Mouse (Mus musculus) ZHBTc4 (cell line): Measurements from ENCODE around the gene Npb.

Experiments used
- DNase-seq: peaks from one replicate; pipeline ENCODE4 v3.0.0-alpha.2; 2011; ENCODE audit warnings: low read depth, low spot score

Gene Npb

DNA sequence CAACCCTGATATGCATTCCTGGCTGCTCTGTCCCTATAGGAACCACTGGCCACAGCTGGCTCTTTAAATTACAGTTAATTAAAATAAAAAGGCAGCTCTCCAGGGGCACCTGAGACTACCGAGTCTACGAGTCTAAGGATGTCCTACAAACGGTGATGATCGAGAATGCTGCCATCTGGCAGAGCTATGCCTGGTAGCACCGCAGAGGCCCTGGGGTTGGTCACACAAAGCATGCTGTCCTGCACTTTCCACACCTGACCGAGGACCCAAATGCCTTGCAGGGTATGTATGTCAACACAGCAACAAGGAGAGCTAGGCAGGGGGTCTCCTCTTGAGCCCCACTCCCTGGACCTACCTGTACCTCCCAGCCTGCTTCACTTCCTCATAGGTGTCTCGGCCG is 5.7 kb downstream of the Npb start:
- DNase-seq = no peak

DNA sequence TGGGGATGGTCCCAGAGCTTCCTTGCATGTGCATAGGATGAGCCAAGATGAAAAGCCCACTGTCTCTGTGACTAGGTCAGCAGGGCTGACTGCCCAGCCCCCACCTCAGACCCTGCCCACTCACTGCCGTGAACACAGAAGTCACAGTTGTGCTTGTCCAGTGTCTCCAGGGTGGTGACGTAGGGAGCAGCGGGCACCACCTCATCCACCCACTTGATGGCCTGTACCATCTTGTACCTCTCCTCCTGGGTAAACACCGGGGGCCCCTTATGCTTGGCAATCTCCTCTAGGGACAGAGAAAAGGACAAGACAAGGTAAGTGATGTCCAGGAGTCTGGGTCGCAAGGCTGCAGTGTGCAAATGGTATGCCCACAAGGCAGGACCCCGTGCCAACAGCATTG is 6.9 kb downstream of the Npb start:
- no peak for DNase-seq

DNA sequence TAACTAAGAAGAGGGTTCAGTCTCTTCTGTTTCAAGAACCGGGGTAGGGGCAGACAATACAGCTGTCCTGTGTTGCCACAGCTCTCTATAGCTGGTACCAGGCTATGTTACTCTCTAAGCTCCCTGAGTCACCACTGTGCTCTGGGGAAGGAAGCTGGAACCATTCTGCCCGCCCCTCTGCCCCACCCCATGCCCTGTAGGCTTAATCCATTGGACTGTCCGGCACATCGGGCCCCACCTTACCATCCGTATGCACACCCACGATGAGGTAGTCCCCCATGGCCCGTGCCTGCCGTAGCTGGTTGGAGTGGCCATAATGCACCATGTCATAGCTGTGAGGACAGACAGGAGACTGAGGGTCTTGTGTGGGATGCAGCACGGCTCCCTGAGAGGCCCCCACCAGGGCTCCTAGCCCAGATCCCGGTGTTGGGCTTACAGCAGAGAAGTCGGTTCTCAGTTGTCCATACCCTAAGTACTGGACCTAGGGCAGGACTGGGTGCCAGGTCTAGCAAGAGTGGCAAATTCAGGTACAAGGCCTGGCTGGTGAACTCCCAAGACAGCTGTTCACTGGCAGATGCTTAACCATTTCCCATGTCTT is 7.4 kb downstream of the Npb start:
- DNase-seq = no peak

DNA sequence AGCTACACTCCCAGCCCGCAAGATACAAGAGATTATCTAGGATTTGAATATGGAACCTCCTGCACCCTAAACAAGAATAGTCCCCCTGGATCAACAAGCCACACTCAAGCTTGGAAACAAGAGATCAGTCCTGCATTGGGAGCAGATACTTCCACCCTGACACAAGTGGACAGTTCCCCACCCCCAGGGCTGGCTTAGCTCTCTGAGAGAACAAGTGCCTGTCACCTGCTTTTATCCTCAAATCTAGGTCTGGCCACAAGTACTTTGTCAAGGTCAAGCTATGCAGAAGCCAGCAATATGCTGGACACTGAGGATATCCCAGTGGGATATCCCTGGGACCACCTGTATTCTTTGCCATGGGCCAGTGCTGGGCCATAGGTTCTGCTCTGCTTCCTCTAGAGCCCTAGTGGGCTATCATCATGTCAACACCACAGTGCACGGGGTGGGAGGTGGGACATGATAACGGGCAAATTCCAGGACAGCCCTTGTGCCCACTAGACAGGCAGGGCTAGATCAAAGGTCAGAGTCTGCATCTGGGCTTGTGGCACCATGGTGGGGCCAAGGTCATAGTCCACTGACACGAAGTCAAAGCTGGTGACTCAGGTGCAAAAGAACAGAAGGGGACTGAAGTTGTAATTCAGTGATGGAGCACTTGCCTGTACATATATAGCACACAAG is 8.5 kb downstream of the Npb start:
- DNase-seq = no peak

DNA sequence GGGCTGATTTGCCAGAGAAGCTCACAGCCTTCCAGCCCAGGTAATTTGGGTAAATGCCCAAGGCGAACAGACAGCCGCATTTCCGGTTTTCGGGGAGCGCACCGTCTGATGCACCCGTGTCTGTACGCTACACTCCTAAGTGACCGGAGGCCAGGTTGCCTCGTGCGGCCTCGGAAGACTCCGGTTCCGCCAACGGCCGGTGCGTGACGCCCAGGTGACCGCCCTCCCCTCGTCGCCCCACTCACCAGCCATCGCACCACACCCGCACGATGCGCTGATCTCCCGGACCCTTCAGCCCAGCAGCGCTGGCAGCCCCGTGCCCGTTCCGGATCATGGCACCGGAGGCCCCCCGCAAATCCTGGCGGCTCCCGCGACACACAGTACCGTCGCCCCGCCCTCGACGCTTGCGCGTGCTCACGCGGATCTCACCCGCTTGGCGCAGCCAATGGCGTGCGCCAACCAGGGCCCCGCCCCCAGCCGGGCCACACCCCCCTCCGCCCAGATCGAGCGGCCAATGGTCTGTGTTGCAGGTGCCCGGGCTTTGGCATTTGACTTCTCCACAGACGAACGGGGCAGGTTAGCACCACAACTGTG is 9.3 kb downstream of the Npb start, which contains the start of gene Pcyt2:
Gene Pcyt2, minus strand, starts transcription at position 418 of the 594 bp plus-strand sequence.
- peak; percentile 98 for DNase-seq

DNA sequence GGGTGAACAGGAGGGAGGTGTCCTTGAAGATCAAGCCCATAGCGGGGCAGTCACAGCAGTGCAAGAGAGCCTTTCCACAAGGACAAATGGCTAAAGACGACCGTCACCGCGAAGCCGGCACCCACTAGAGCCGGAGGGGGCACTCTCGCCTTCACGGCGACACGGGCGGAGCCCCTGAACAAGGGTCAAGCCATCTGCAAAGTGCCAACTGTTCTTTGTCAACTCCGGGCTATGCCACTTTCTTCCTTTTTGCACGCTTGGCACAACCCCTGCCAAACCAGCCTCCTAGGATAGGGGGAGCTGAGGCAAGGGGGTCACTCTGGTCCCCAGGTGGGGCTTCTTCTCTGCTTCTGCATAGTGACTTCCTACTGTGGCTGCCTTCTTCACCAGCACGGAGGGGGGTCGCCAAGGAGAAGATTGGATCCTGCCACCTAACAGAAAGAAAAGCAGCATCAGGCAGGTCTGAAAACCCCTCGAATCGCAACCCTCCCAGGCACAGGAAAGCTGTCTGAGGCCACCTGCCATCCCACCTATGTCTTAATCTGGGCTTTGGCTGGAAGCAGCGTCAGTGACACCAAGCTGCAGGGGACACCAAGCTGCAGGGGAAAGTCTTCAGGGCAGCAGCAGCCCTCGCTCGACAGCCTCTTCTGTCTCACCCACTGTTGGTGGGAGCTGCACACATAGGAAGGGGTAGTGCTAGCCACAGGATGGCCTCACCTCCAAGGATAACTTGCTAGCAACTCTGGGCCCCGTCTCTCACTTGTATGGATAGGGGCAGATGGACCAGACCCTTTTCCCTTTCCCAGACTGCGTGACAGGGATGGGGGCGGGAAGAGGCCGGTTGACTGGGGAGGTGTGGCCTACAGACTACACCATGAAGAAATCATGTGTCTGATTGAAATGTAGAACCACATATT is 10.6 kb downstream of the Npb start:
- no peak for DNase-seq

DNA sequence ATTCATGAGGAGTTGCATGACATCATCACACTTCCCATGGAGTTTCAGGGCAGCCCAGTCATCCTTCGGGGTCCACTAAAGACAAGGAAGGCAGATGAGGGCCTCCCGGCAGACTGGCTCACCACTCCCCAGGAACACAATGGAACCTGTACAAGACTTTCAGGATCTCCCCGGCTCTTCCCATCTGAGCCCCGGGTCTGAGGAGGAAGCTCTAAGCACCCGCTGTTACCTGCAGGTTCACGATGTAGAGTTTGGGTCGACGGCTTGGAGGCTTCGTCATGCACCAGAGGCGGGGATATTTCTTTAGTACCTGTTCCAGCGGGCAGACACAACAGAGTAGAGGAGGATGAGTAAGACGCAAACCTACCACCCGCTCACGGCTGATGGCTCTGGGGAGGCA is 11.9 kb downstream of the Npb start:
- no peak for DNase-seq

DNA sequence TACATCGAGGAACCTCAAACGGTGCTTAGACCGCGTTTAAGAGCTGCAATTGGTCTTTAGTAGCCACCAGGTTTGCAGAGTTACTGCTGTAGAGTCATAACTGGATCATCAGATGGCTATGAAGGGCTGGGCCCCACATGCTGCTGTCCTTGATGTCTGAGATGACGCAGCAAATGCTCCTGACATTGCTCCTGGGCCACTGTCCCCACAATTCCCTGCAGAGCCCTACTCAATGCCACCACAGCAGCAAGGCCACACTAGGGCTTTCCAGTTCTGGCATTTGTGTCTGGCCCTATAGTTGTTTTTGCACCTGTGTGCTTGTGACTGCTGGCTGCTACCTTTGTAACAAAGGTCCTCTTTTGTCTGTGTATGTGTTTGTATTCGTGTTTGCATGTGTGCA is 14.5 kb downstream of the Npb start:
- DNase-seq = no peak

DNA sequence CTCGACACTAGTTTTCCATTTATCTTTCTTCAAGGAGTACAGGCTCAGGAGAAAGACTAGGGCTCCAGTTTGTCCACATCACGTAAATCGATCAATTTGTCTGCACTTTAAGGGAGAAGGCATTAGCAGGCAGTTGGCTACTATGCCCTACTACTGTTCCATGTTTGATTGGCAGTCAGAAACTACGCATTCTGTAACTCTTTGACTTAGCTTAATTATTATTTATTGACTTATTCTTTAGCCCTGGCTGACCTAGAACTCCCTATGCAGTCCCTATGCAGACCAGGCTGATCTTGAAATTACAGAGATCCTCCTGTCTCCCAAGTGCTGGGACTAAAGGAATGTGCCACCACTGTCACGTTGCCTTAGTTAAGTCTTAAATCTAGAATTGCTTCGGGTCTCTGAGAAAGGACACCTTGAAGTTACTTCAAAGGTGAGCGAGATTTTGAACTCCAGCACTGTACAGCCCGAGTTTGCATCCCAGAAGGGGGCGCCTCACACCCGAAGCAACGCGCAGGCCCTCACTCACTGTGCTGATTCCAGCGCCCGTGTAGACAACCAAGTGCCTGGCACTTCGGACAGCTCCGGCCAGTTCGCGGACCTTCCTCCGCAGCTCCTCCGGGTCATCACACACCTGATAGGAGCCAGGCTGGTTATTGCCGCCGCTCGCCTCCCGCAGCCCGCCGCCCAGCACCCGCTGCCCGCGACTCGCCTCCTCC is 15.8 kb downstream of the Npb start:
- DNase-seq = peak; percentile 85

DNA sequence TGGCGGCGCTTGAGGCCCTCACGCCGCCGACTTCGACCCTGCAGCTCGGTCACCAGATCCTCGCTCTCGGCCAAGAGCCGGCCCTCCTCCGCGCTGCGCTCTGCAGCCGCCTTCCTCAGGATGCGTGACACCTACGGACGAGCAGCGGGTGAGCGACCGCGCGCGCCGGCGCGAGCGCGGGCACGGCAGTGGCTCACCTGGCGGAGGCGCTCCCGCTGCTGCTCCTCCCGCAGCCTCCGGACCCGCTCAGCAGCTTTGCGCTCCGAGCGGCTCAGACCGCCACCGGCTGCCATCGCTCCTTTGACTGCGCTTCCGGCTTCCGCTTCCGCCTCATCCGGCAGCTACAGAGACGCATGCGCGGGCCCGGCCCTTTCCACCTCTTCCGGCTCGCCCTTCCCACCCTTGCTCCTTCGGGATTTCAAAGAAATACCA is 16.4 kb downstream of the Npb start:
- peak; percentile 94 for DNase-seq

DNA sequence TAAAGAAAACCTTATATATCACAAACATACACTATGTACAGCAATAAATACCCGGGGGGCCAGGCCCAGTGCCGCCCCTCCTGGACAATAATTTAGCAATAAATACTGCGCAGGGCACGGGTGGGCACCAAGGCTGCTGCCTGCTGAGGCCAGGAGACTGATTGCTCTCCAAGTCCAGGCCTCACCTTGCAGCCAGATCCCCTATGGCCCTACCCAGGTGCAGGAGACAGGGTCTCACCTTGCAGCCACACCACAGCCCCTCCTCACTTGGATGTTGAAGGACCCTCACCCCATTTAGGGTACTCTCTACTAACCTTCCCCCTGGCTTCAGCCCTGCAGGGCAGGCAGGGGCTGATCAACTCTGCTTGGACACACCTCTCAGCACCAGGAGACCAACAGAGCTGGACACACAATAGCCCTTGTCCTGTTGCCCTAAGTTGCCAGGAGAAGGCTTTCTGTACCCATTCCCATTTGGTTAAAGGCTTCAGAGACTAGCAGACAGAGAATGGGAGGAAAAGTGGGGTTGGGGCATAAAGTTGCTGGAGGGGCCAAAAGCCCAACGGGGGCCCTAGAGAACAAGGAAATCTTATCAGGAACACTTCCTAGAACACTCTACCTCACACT is 17.0 kb downstream of the Npb start, which contains the start of gene Sirt7:
Gene Sirt7, minus strand, starts transcription at position 89 of the 624 bp plus-strand sequence.
- DNase-seq = no peak

DNA sequence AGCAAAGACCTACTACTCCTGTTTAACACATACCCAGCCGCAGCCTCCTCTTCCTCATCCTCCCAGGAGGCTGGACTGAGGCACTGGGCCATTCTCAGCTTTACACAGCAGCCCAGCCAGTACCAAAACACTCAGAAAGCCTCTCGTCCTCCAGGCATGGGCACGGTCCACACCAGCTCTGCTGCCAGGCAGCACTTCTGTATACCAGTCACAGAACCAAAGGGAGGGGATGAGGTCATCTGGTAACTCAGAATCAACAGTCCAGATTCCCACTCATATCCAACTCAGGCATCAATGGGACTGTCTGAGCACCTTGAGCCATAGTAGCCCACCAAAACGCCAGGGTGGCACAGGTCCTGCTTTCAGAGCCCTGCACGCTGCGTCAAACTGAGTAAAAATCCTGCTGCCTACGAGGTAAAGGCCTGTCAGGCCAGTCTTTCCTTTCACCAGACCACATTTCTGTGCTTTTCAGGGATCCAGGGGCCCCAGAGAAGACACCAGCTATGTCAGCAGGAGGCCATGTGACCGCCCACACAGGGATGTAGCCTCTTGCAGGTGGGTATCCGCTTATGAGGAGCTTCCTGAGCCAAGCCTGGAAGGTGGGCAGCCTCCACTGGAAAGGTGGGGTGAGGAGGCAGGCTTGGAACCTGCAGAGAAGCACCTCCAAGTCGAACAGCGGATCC is 18.6 kb downstream of the Npb start:
- no peak for DNase-seq

DNA sequence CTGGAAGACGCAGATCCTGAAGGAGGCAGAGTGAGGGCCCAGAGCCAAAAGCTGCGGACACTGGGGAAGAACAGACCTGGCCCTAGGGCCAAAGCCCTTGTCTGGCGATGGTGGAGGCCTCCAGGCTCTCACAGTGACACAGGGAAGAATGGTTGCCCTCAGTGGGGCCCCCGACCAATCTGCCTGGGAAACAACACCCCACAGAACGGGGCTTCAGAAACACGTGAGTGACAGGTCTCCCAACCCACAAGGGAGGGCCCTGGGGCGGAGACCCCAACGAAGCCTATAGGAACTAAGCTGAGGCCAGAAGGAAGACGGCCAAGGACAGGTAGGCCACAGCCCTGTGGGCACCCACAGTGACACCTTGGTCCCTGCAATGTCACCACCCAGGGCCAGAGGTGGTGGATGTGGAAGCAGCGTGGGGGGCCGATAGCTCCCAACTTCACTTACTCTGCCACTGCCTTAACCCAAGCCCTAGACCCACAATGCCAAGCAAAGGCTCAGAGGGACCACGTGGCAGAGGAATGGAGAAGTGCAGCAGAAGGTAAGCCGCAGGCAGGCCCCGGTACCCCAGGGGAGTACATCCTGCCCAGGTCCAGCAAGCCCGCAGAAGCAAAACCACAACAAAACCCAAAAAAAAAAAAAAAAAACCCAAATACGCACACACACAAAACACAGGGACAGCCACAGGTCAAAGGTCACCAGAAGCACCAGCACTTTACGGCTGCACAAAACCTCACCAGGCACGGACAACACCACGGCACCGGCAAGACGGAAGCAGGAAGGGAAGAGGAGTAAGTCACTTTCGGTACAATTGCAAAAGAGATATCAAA is 19.4 kb downstream of the Npb start:
- DNase-seq = peak; percentile 37

DNA sequence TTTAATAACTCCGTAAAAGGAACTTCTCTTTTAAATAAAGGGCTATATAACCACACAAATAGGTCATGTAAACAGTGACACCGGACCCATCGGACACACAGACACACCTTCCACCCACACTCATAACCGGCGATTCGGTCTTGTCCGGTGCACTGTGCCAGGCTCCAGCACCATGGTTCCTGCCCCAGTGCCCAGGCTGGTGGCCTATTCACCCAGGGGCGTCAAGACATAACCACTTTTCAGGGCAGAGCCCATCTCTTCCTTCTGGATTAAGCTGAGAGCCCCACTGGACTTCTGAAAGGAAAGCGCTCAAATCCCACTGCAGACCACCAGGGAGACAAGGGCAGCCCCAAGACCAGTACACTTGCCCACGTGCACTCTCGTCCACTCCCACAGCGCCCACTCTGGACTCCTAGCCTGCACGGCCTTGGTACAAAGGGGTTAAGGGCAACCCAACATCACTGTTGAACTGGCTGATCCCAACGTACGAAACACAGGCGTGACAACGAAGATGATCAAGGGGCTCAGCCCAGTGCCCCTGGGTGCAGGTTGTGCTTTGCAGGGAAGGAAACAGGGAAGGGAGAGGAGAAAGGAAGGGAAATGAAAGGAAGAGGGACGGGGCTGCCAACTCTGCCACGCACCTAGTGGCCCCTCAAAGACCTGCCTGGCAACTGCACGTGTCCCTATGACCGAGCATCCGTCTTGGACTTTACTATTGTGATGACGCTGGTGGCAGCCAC is 20.5 kb downstream of the Npb start:
- DNase-seq = no peak

DNA sequence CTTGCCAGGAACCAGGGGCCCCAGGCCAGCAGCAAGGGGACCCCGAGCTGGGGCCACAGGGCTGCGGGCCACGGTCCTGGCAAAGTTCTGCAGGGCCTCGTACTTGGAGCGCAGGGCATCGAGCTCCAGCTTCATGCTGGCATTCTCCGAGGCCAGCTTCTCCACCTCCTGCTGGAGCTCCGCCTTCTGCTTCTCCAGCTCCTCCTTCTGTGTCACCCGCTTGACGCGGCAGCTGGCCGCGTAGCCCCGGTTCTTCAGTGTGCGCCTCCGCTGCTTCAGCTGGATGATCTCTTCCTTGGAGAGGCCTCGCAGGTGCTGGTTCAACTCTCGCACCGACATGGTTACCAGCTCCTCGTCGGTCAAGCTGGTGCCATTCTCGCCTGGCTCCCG is 21.1 kb downstream of the Npb start:
- peak; percentile 67 for DNase-seq

DNA sequence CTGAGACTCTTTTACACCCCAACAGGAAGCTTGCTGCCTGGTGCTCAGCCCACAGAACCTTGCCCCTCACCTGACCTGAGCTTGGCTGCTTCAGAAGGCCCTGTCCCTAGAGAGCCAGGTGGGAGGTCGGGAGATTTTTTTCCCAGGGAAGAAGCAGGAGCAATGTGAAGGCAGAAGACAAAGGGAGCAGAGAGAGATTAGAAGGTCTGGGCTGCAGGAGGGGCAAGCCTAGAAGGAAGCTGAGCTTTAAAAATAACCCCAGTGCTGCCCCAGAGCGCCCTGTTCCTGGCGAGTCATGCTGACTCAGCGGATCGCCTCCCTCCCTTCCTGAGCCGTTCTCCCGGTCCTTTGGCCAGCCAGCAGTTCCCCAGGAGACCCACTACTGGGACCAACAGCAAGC is 21.6 kb downstream of the Npb start:
- peak; percentile 59 for DNase-seq

DNA sequence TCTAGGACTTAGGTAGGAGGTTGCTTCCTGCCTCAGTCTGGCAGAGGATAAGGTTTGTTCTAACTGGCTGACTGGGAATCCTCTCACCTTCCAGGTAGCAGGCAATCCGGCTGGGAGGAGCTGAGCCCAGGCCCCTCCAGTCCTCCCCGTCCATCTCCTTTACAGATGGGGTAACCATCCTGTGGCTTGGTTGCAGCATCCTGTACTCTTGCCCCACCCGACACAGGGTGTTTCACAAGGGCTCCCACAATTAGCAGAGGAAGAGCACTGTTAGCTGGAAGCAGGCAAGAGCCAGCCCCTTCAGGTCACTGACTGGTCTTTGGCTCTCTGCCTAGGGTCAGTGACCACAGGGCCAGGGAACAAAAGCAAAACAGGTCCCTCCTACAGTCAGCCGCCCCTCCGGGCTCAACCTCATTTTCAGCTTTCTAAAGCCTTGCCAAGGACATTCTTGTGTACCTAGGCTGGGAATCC is 22.2 kb downstream of the Npb start:
- DNase-seq = no peak

DNA sequence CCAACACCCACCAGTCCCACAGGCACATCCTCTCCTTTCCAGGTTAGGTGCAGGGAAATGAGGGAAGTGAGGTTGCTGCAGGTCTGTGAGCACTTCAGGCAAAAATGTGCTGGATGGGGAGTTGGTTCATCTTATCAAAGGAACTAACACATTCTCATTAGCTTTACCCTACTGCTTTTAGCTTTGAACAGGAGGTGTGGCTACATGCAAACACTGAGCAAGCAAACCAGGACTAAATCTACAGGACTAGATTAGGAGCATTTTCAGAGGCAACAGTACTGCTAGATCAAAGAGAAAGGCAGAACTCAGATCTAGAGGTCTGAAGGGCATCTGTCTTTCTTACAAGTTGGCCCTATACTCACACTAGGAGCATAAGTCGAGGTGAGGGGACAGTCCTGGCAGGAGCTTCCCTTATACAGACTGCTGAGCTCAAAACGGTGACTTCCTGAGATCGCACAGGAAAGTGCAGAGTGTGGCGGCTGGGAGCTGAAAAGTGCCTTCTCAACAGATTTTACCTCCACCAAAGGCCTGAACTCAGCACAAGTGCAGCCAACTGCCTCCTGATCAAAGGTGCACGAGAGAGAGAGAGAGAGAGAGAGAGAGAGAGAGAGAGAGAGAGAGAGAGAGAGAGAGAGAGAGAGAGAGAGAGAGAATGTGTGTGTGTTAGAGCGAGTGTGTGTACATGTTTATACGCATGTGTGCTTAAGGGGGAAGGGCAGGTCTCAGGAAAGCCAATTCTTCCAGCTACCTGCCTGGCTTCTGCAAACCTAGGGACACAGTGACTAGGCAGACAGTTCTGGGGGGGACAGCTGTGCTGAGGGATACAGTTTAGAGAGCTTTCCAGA is 22.8 kb downstream of the Npb start:
- DNase-seq = no peak
